8 mouse cellular contexts compared by ENCODE assay signal in the genomic region with DNA sequence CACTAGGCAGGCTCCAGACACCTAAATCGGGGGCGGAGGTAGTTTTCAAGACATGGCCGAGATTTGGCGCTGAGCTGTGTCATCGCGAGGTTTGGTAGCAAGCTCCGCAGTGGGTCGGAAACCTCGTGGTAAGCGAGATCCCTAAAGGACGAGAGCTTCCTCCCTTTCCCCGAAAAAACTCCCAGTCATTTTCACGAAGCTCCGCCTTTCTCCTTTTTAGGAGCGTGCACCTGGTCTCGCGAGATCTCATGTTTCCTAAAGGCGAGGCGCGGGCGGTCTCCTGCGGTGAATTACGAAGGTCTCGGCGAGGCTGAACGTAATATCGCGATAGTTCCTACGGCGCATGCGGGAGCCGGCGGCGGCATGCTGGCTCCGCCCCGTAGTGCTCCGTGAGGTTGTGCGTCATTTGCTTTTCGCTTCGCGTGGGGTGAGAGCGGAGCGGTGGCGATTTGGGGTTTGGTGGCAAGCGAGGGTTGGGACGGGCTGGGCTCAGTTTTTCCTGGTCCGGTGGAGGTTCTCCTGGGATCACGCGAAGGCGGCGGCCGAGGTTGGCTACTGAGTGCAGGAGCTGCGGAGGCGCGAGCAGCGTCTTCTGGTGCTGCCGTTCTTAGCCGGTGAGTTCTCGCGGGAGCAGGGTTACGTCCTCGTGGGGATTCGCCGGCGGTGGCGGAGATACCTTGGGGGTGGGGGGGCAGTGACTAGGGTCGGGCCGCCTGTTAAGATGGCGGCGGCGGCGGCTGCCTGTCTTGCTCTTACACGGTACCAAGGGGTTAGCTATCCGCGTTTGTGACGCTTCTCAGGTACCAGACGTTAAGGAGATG. TPM values are rescaled to one million over a fixed set of nuclear protein-coding genes. Genes with fewer than 3 reads are reported as not detected.
DNase-seq lines count a peak whose midpoint lies in the region; ATAC-seq lines count a peak whose summit lies in the region.

No protein-coding gene starts in this region.

- no peaks in the 10 kb centered on the region for H3K27me3 ChIP-seq in hindbrain, embryonic 14.5 days (ENCODE audit: control insufficient read depth, insufficient read depth, low read length)

- whole genome bisulfite sequencing in hindbrain, embryonic 14.5 days = 21% methylated on average over 72 of the region's 77 CpGs

- peak overlapping the region; percentile 92 for H3K27ac ChIP-seq in hindbrain, embryonic 14.5 days

- peak overlapping the region; percentile 71 for H3K9ac ChIP-seq in hindbrain, embryonic 14.5 days

- DNase-seq in R1 (ENCODE audit: low read depth, low spot score) = peak; percentile 99
- DNase-seq in cerebellum, postnatal 25 days = peak; percentile 92 to 95
- peak; percentile 78 to 83 for DNase-seq in frontal cortex, postnatal 25 days (ENCODE audit: low spot score in 2 of 2)
- DNase-seq in hindbrain, embryonic 14.5 days (ENCODE audit: low spot score) = peak; percentile 95
- peak; percentile 92 for DNase-seq in layer of hippocampus, postnatal 36 days
- DNase-seq in lung, postnatal 36 days = peak; percentile 97
- DNase-seq in retina, postnatal 1 day = peak; percentile 99
- DNase-seq in urinary bladder, adult 18-20 months (ENCODE audit: low spot score in 2 of 2) = peak; percentile 74 to 89

- peak; percentile 90 for ATAC-seq in hindbrain, embryonic 14.5 days (ENCODE audit: low FRiP score)

- peak overlapping the region; percentile 72 for H3K4me2 ChIP-seq in hindbrain, embryonic 14.5 days (replicated peaks)

- H3K4me3 ChIP-seq in hindbrain, embryonic 14.5 days (replicated peaks; ENCODE audit: low read length) = peak overlapping the region; percentile 42

- H3K9me3 ChIP-seq in hindbrain, embryonic 14.5 days (ENCODE audit: control insufficient read depth, low read length) = no peaks in the 10 kb centered on the region

- no peaks in the 10 kb centered on the region; the same call in 1 of the 2 replicates for H3K36me3 ChIP-seq in hindbrain, embryonic 14.5 days (replicated peaks; ENCODE audit: control insufficient read depth, insufficient read depth)

- H3K4me1 ChIP-seq in hindbrain, embryonic 14.5 days (replicated peaks; ENCODE audit: control insufficient read depth, insufficient read depth, low read length) = no peaks in the 10 kb centered on the region

RNA-seq across cellular contexts. Expression of gene Huwe1, which starts 2.6 kb away (rescaled TPM):
- polyA plus RNA-seq in hindbrain, embryonic 14.5 days (2014; fragmentation: Nextera tagmentation; extraction: Ambion mirVana) = 63.1 and 72.7 TPM in 2 replicates
- 100 to 1,000 TPM; 267 to 276 TPM for total RNA-seq in layer of hippocampus, postnatal 36 days (2021)

Comparison
In these comparisons a context has a peak if more than half of its experiments do, and no peak if none do; other contexts are left out.
1. Peak in every context shown above with its lines: DNase-seq, ATAC-seq, H3K4me3 ChIP-seq and H3K27ac ChIP-seq.